26 mouse cellular contexts compared by ENCODE assay signal in genomic region chr2:55974096-55974495, GRCm38 (mm10).
"Had no signal": no experiment of that assay in that cellular context is flagged by ENCODE, and none has a peak within 500 bp of the region (broad histone marks: within the 10 kb centered on the region; RNA-seq: fewer than 3 reads in every experiment).

No protein-coding gene starts in this region.

- DNase-seq: gastrocnemius, adult 2 months; gastrocnemius, postnatal 10 days; gastrocnemius, postnatal 25 days; heart, adult 18-20 months; heart, postnatal 10 days; heart, postnatal 4 days; kidney, adult 18-20 months; kidney, adult 8-10 months; kidney, postnatal 10 days; kidney, postnatal 25 days; kidney, postnatal 4 days; liver had no signal

- ATAC-seq: hindbrain, embryonic 16.5 days; inflammation-experienced regulatory T-cells, adult 6 months; intestine, embryonic 15.5 days; intestine, postnatal 0 days had no signal

- H3K4me2 ChIP-seq: heart, embryonic 12.5 days; hindbrain, embryonic 12.5 days; hindbrain, embryonic 14.5 days; intestine, embryonic 15.5 days; limb, embryonic 12.5 days; liver, embryonic 11.5 days had no signal

- H3K36me3 ChIP-seq: heart, embryonic 10.5 days; heart, embryonic 12.5 days; hindbrain, embryonic 10.5 days; hindbrain, embryonic 12.5 days; intestine, embryonic 15.5 days; limb, embryonic 10.5 days; limb, embryonic 12.5 days had no signal

- H3K4me1 ChIP-seq: heart, embryonic 10.5 days; heart, embryonic 12.5 days; hindbrain, embryonic 10.5 days; hindbrain, embryonic 12.5 days; intestine, embryonic 15.5 days; limb, embryonic 10.5 days; limb, embryonic 12.5 days had no signal

- H3K9me3 ChIP-seq: heart, embryonic 10.5 days; heart, embryonic 12.5 days; hindbrain, embryonic 10.5 days; hindbrain, embryonic 12.5 days; intestine, embryonic 15.5 days; limb, embryonic 10.5 days; limb, embryonic 12.5 days had no signal

- H3K27ac ChIP-seq: gastrocnemius, adult 2 months; heart, embryonic 10.5 days; hindbrain, embryonic 10.5 days; hindbrain, embryonic 12.5 days; hindbrain, embryonic 14.5 days; intestine, embryonic 15.5 days; layer of hippocampus, adult 2 months; left cerebral cortex, adult 2 months; limb, embryonic 10.5 days; limb, embryonic 12.5 days had no signal

- H3K27me3 ChIP-seq: heart, embryonic 12.5 days; hindbrain, embryonic 12.5 days; intestine, embryonic 15.5 days; limb, embryonic 12.5 days had no signal

- H3K4me3 ChIP-seq: gastrocnemius, adult 2 months; heart, embryonic 10.5 days; heart, embryonic 12.5 days; hindbrain, embryonic 10.5 days; hindbrain, embryonic 12.5 days; intestine, embryonic 15.5 days; layer of hippocampus, adult 2 months; left cerebral cortex, adult 2 months; limb, embryonic 10.5 days; limb, embryonic 12.5 days had no signal

- H3K9ac ChIP-seq: heart, embryonic 12.5 days; hindbrain, embryonic 12.5 days; hindbrain, embryonic 14.5 days; intestine, embryonic 15.5 days; limb, embryonic 12.5 days had no signal
